Mouse (Mus musculus) testis, adult 2 months (tissue): Measurements from ENCODE around the gene Cdipt.

Source experiments
- CTCF ChIP-seq: fragments of 200-500 bp; IDR thresholded peaks from 2 replicates; pipeline ENCODE4 v1.5.1; 2012; ENCODE audit warnings: low read depth, mild to moderate bottlenecking, inconsistent platforms, low read length, moderate library complexity; ENCODE audit not compliant: control insufficient read depth, insufficient read depth, insufficient replicate concordance
- POLR2A ChIP-seq: fragments of 200-500 bp; IDR thresholded peaks from 2 replicates; pipeline ENCODE4 v1.6.1; 2012; ENCODE audit warnings: low read depth, mild to moderate bottlenecking, inconsistent platforms, low read length, moderate library complexity; ENCODE audit not compliant: control insufficient read depth

GRCm38 (mm10) chr7:127020031-127020430, 44.3 kb downstream of the Cdipt start:
- TF ChIP-seq CTCF (no peak), POLR2A (no peak)
